Mouse (Mus musculus) gastrocnemius, postnatal 14 days (tissue): Measurements from ENCODE around the gene Ccdc105. TPM values are rescaled to one million over a fixed set of nuclear protein-coding genes. Genes with fewer than 3 reads are reported as not detected.
A peak's percentile ranks its signal among the peaks of the same experiment; 100 is the strongest.

Source experiments
- DNase-seq: peaks from one replicate; pipeline ENCODE4 v3.0.0; 2021; ENCODE audit warnings: mixed read lengths
- intact Hi-C: fragments of 180-260 bp; cut with DNase I; formaldehyde crosslinking; loops from one replicate; pipeline ENCODE4 v1.15.1; 2025; ENCODE audit warnings: low total_unique reads
- long read RNA-seq, 2 experiments: library from polyadenylated mRNA; stranded (forward); transcript quantifications; one replicate each; pipeline ENCODE4 v2.0.0; 2021
- total RNA-seq, 2 experiments: library from RNA; stranded (reverse); gene quantifications; 2 replicates each; pipeline ENCODE4 v1.2.3; 2021

Gene Ccdc105
- not detected for total RNA-seq
- long read RNA-seq, experiment 1: 0 reads
- long read RNA-seq, experiment 2: 0 reads

DNA sequence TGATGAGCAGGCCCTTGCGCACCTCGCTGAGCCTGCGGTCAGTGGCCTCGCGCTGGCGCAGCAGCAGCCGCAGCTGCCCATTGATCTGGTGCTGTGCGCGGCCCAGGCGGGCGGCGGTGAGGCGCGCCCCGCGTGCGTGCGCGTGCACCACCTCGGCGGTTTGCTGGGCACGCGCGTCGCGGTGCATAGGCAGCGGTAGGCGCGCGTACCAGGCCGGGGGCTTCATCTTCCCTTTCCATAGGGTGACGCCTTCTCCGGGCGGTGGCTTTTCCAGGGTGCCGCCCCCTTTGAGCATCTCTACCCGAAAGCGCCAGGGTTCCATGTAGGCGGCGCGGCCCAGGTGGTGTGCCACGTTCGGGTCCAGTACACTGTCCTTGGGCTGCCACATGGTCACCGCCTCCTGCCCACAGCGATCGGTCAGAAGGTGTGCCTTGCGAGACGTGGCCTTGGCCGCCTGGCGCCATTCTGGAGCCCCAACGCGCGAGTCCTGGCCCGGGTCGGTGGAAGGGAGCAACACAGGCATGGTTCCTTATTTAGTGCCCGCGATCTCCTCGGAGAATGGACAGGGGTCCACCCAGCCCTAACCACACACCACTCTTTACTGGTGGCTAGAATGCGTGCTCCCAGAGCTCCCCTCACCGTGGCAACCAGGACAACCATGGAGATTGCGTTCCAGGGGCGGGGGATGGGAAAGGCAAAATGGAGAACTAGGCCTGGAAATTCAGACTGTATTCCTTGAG lies at the start of gene Ccdc105:
Ccdc105 (minus strand) TSS at position 614 of the 740 bp plus-strand sequence.
- intact Hi-C loops: no loop called here
- peak; percentile 30 for DNase-seq

DNA sequence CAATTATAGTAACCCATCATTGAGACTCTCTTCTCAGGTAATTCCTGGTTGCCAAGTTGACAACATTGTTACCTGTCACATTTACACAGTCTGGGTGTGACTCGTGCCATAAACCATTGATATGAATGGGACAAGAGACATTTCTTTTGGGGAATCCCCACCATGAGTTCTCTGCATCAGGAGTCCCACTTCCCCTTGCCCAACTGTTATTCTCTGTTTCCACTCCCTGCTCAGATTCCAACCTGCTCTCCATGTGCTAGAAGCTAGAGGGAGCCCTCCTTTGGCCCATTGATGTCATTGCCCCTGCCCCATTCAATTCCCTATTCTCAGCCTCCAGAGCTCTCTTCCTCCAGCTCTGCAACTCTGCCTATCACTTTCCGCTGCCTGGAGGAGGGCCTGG lies 48.6 kb upstream of the Ccdc105 start:
- intact Hi-C loops: no loop called here
- DNase-seq: no peak

DNA sequence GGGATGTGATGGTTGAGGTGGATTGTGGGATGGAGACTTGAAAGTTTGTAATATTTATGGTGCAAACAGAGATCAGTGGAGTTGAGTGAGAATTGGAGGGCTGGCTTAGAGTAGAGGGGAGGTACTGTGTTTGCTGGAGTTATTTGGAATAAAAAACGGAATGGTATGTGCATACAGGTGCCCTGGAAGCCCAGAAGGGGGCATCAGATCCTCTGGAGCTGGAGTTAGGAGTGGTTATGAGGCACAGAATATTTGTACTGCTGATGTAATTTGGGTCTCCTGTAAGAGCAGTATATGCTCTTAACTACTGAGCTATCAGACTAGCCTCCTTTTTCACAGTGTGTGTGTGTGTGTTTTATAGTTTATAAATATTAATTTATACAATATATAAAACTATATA lies 37.7 kb upstream of the Ccdc105 start:
- no peak for DNase-seq
- intact Hi-C loops: no loop called here

DNA sequence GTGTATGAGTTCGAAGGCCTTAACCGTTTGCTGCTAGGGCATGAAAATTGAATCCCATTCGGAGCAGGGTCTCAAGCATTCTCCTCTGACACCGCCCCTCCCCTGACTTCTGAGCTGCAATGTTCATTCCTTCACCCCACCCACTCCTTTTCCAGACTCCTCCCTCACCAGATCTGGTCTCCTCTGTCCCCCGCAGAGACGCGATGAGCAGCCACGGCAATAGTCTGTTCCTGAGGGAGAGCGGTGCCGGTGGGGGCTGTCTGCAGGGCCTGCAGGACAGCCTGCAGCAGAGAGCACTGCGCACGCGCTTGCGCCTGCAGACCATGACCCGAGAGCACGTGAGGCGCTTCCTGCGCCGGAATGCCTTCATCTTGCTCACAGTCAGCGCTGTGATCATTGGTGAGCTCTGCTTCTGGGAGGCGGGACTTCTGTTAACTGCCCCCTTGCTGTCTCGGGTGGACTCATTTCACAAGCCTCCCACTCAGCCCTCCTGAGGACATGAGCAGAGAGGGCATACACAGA lies 34.8 kb upstream of the Ccdc105 start:
- peak; percentile 78 for DNase-seq
- intact Hi-C loops: no loop called here

DNA sequence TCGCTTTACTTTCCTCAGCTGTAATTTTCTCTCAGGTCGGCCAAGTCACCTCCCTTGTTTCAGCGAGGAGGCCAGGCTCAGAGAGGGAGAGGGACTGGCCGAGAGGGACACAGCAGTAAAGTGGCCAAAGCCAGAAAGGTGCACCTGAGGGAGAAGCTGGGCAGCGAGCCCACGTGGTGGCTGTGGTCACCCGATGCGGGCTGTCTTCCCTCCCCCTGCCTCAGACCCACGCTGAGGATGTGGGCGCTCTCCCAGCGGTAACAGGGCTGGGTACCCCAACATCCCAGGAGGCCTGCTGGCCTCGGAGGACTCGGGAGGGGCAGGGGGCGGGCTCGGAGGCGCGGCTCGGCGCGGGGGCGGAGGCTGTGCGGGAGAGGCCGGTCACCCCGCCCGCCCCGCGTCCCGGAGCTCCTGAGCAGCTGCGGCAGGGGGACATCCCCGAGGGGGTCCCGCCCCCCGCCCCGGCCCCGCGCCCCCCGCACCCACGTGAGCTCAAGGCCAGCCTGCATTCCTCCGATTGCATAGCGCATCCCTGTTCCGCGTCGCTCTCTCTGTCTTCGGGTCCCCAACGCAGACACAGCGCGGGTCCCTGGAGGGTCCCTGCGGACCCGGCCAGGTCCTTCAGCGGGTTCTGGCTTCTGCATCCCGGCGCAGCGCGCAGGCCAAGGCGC lies 27.3 kb upstream of the Ccdc105 start, which contains the start of gene Slc1a6:
Slc1a6 (plus strand) TSS at position 516 of the 671 bp plus-strand sequence.
- intact Hi-C loops: no loop called here
- DNase-seq: peak; percentile 24

DNA sequence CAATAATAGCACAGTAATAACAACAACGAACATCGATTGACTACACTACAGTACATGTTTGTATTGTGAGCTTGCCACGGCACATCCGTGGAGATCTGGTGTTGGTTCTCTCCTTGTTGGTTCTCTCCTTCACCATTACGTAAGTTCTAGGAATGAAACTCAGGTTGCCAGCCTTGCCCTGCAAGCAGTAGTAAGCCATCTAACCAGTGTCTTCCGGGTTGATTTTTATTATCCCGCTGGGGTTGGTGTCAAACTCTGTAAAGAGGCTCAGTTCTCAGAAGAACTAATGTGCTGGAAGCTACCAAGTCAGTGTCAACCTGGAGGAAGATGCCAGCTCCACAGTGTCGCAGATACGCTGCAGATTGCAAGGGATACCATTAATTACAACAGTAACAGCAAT lies 26.7 kb upstream of the Ccdc105 start:
- DNase-seq: no peak
- intact Hi-C loops: no loop called here

DNA sequence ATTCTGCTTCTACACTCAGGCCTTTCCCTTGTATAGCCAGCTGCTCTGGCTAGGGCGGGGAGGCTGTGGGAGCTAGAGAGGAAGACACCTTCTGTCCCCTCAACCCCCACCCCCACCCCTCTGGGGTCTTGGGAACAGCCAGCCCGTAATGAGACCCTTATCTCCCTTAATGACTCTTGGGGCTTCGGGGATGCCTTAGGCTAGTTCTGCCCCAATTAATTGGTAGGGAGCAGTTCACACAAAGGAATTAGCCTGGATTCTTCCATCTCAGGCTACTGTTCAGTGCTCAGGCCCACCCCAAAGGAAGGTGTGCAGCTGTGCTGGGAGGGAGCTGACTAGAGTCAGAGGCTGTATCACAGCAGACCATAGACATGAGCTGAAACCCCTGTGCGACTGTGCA lies 23.0 kb upstream of the Ccdc105 start:
- intact Hi-C loops: no loop called here
- DNase-seq: no peak

DNA sequence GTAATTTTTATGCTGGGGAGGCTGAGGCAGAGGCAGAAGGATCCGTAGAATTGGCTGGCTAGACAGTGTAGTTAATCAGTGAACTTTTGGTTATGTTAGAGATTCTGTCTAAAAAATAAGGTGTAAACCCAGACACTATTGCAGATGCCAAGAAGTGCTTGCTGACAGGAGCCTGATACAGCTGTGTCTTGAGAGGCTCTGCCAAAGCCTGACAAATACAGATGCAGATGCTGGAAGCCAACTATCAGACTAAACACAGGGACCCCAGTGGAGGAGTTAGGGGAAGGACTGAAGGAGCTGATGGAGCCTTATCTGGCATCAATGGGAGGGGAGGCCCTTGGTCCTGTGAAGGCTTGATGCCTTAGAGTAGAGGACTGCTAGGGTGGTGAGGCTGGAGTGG lies 12.7 kb upstream of the Ccdc105 start:
- DNase-seq: no peak
- intact Hi-C loops: no loop called here

DNA sequence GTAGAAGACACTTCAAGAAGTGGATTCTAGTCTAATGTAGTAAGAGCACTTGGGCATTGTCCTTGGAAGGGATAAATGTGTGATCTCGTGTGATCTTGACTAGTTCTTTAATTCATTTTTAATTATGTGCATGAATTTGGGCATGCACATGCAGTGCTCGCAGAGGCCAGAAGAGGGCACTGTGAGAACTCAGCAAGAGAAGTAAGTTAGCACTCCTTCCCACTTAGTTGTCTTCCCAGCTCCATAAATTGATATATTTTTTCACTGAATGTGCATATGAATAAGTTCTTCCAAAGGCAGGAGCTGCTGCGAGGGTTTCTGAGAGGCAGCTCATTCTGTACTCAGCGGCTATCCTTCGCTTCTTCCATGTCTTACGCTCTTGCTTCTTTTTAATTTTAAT lies 3.2 kb upstream of the Ccdc105 start:
- intact Hi-C loops: no loop called here
- DNase-seq: peak; percentile 42

DNA sequence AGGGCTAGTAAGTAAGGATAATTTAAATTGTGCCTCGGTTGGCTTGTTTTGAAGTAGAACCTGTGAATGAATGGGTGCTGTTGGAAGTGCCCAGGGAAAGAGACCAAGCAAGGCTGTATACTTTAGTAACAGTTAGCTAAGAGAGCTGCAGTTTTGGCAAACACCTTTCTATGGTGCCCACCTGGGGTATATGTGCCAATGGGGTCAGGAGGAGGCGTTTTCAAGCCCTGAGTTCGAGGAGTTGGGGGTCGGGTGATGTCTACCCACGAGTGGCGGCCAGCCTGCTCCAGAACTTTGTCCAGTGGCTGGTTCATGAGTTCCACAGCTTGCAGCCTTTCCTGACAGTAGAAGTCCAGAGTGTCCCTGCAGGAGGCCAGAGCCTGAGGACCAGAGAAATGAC lies 3.9 kb downstream of the Ccdc105 start:
- DNase-seq: no peak
- intact Hi-C loops: no loop called here

DNA sequence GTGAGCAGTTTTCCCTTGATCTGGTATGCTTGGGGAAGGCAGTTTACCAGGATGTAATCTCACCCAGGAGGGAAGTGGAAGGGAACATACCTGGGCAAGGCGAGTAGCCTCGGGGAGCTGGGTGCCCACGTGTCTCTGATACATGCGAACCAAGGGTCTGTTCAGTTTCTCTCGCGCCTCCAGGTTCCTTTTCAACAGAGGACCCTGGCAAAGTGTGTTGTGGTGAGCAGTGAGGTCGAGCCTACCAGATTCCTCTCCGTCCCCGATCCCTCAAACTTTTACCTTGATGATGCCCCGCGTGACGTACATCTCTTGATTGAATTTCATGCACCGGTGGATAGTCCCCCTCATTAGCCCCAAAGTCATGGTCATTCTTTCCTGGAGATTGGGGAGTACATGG lies 4.7 kb downstream of the Ccdc105 start:
- intact Hi-C loops: no loop called here
- no peak for DNase-seq

DNA sequence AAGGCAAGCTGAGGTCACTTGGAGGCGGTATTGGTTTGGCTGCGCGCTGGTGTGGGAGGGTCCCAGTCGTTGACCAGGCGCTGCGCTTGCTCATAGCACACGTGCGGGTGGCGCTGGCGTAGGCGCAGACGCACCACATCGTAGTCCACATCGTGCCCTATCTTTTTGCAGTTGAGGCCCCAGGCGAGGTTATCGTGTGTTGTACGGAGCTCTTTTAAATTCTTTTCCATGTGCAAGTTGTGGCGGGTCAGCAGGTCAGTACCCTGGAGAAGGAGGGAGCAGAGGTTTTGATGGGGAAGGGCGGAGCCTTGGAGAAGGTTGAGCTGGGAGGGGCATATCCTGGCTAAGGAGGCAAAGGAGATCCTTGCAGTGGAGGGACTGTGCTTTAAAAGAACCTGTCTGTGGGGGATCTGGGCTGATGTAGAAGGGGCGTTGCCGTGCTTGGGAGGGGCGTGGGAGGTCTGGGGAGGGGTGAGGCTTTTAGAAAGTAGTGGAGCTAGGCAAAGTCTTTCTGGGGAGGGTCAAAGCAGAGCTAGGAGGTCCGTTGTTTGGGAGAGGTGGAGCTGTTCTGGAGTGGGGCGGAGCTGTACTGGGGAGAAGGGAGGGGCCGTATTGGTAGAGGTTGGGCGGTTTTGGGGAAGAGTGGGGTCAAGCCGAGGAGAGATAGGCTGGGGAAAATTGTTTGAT lies 5.7 kb downstream of the Ccdc105 start:
- no peak for DNase-seq
- intact Hi-C loops: no loop called here

DNA sequence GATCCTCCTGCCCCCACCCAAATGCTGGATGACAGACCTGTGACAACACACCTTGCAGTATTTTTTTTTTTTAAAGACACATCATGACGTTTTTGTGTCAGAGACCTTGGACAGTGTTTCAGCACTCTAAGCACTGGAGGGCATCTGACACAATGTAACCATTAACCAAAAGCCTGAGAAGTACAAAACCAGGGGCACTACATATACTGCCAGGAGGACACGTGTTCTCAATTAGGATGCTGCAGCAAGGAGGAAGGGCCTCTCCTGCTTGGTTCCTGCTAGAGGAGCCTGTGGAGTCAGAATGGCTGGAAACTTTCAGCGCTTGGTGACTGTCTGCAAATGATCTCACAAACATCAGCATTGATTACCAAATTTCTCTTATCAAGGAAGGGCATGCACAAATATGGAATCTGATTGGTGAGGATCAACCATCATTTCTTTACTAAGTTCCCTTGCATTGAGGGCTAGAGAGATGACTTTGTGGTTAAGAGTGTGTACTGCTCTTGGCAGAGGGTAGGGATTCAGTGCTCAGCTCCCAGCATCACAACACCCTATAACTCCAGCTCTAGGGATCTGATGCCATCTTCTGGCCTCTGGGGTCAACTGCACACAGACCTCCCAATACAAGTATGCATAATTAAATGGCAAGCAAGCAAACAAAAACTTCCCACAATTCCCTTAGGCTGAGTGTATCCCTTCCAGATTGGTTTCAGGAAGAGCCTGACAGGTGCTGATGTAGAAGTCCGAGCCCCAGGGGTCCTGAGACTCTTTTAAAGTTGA lies 7.2 kb downstream of the Ccdc105 start:
- intact Hi-C loops: no loop called here
- DNase-seq: no peak

DNA sequence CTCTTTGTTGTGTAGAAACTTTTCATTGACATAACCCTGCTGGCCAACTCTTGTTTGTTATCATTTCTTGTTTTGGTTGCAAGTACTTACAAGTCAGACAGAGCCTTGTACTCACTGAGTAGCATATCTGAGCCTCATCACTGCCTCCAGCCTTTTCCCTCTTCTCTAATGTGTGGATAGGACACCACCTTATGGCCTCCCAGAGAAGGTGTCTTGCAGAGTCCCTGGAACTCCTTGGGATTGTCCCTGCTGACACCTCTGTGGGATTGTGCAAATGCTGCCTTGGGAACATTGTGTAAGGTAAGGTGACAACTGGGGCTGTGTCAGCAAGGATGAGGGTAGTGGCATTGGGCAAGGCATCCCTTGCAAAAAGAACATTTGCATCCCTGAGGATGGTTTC lies 9.1 kb downstream of the Ccdc105 start:
- intact Hi-C loops: no loop called here

DNA sequence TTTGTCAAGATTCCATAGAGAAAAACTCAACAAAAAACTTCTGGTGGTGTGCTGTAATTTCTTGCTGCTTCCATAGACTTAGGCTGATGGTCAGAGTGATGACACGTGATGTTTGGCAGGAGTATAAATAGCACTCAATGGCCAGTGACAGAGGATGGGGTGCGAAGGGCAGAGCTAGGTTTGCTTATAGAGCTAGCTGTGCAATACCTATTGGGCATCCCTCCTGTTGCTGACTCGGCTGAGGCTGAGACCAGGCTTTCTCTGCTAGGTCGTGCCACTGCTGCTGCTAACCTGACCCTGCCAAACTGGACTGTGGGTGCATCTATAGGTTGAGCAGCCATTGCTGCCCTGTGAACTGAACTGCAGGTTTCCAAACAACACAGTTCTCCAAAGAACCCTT lies 13.0 kb downstream of the Ccdc105 start:
- intact Hi-C loops: no loop called here

More for the DNA sequence above, 9.1 kb downstream of the Ccdc105 start:
- DNase-seq: no peak

DNA sequence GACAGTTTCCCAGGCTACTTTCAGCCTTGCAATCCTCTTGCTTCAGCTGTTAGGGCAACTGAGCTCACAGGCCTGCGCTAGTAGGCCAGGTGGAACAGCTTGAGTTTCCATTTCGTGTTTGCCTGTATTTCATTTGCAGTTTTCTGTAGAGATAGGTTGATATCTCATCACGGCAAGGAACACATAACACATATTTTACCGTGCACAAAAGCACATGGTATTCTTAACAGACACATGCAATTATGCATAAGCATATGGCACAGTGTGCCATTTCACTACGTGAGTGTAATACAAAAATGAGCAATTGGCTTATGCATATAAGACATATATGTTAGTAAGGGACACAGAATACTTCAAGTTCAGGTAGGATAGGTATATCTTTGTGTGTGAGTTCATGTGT lies 25.0 kb downstream of the Ccdc105 start:
- no peak for DNase-seq
- intact Hi-C loops: no loop called here

More for the DNA sequence above, 13.0 kb downstream of the Ccdc105 start:
- DNase-seq: no peak

DNA sequence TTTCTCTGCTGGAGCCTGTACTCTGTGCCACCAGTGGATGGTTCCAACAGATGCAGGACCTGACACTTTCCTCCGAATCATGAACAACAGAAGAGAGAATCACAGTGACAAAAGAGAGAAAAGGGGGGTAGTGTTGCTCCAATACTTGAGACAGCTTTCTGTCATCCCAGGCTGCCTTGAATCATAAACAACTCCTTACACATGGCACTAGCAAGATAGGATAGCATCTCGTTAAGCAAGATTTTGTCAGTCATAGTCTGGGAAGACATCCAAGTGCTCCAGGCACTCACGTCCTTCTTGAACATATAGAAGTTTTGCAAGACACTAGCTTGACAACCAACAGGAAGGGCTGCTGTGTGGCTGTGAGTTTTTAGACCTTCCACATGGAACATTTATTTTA lies 25.8 kb downstream of the Ccdc105 start:
- intact Hi-C loops: no loop called here
- no peak for DNase-seq

DNA sequence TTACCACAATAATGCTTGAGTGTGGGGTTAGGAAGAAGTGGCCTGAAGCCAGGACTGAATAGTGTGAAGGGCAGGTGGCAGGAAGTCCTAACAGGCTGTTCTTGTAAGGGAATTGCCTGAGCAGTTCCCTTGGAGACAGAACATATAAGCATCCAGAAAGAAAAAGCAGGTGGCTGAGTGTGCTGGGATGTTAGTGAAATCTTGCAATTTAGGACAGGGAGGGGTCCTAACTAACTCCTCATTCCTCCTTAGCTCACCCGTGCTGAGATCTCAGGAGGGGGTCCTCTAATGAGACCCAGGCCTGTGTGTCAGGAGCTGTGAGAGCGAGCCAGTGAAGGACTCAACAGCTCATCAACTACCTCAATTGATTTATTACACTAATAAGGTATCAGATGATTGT lies 29.4 kb downstream of the Ccdc105 start:
- DNase-seq: no peak
- intact Hi-C loops: no loop called here

DNA sequence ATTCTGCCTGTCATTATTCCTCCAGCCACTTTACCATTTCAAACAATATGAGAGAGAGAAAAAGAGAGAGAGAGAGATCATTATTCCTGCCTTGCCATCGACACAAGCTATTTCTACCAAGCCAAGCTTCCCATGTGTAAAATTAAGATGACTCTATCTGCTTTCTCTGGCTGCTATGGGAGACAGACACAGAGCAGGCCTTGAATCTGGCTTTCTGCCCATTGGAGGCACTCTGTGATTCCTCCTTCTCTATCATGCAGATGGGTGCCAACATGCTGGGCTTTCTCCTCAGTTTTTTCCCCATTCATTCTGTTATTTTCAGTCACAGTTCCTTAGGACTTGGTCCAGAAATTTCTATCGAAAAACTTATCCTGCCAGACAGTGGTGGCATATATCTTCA lies 30.2 kb downstream of the Ccdc105 start:
- DNase-seq: no peak
- intact Hi-C loops: no loop called here

DNA sequence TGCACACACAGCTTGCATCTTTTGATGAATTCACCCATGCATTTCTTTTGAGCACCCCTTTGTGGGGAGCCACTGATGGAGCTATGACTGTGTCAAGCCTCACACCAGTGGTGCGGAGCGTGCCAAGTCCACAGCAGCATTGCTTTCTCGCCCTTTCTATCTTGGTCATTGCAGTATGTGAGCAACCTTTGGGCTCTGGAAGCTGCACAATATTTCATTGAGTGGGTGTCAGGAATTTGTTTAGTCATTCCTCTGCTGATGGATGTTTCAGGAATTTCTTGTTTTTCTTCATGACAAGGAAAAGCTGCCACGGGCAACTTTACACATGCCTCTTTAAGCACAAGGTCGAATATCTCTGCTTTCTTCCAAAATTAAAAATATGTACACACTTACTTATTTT lies 30.8 kb downstream of the Ccdc105 start:
- intact Hi-C loops: no loop called here
- no peak for DNase-seq
